Mouse (Mus musculus): ENCODE measurements around the gene Kansl2.

GRCm38 (mm10) chr15:98471539-98471938 is 62.5 kb downstream of the Kansl2 start:
- TF ChIP-seq CTCF (IDR thresholded peaks at IDR 0.05; ENCODE audit: borderline replicate concordance, control insufficient read depth, extremely low read depth, insufficient read depth, low read length, poor library complexity) = no peak
- TF ChIP-seq POLR2A (IDR thresholded peaks at IDR 0.05; ENCODE audit: control insufficient read depth, extremely low read depth, insufficient read depth, low read length, poor library complexity) = no peak
